Mouse (Mus musculus) hindbrain, embryonic 14.5 days (tissue): ENCODE measurements around the gene Atrip. TPM values are rescaled to one million over a fixed set of nuclear protein-coding genes. Genes with fewer than 3 reads are reported as not detected.

Experiments
- ATAC-seq: fragments of 200-750 bp; cut with Nextera tagmentation; 2 replicates; pipeline ENCODE4 v1.8.0; 2017; ENCODE audit warnings: moderate number of reproducible peaks, mild to moderate bottlenecking, moderate TSS enrichment, moderate library complexity; ENCODE audit not compliant: low FRiP score
- DNase-seq: peaks from one replicate; pipeline ENCODE4 v3.0.0-alpha.2; 2015; ENCODE audit warnings: low spot score
- H3K27ac ChIP-seq: fragments of 300-500 bp; sonication (generic); 2 replicates; pipeline ENCODE4 v1.5.1; 2014; ENCODE audit warnings: mild to moderate bottlenecking, moderate library complexity
- H3K27me3 ChIP-seq: fragments of 300-500 bp; sonication (generic); 2 replicates; pipeline ENCODE4 v1.6.1; 2014; ENCODE audit warnings: mild to moderate bottlenecking, low read length, mixed read lengths; ENCODE audit not compliant: control insufficient read depth, insufficient read depth
- H3K36me3 ChIP-seq: fragments of 300-500 bp; sonication (generic); replicated peaks from 2 replicates; pipeline ENCODE4 v1.6.1; 2014; ENCODE audit not compliant: control insufficient read depth, insufficient read depth
- H3K4me1 ChIP-seq: fragments of 300-500 bp; sonication (generic); replicated peaks from 2 replicates; pipeline ENCODE4 v1.6.1; 2014; ENCODE audit warnings: antibody characterized with exemption, low read length, mixed read lengths; ENCODE audit not compliant: control insufficient read depth, insufficient read depth
- H3K4me2 ChIP-seq: fragments of 300-500 bp; sonication (generic); replicated peaks from 2 replicates; pipeline ENCODE4 v1.6.1; 2014; ENCODE audit warnings: mild to moderate bottlenecking, moderate library complexity
- H3K4me3 ChIP-seq: fragments of 300-500 bp; sonication (generic); replicated peaks from 2 replicates; pipeline ENCODE4 v1.5.1; 2014; ENCODE audit warnings: mild to moderate bottlenecking, low read length
- H3K9ac ChIP-seq: fragments of 300-500 bp; sonication (generic); 2 replicates; pipeline ENCODE4 v1.6.1; 2014
- H3K9me3 ChIP-seq: fragments of 300-500 bp; sonication (generic); 2 replicates; pipeline ENCODE4 v1.6.1; 2016; ENCODE audit warnings: low read length; ENCODE audit not compliant: control insufficient read depth
- WGBS: fragments of 180-500 bp; shearing (Covaris S2); extraction: QIAGEN DNeasy Blood & Tissue Kit; methylation state at CpG from one replicate; pipeline ENCODE4 v1.1.7; 2014; 5-methylcytosine and 5-hydroxymethylcytosine counted together
- polyA plus RNA-seq: library from polyadenylated mRNA; unstranded; fragments of >200 nt; fragmentation: Nextera tagmentation; extraction: Ambion mirVana; gene quantifications from 2 replicates; pipeline ENCODE4 v1.2.1, GENCODE M21; 2014

Atrip gene
- polyA plus RNA-seq, 1 experiment from 2014 or later = 29.8 TPM

GRCm38 (mm10) chr9:109038086-109038895 lies 35.6 kb downstream of the Atrip start, which contains the start of gene Shisa5:
TSS of gene Shisa5 (plus strand) at chr9:109038565.
- Histone ChIP-seq H3K27me3 (no peaks in the 10 kb centered on the region), H3K4me2 (peak within 1 kb of the TSS; percentile 89), H3K9me3 (no peaks in the 10 kb centered on the region), H3K36me3 (no peaks in the 10 kb centered on the region), H3K9ac (peak within 1 kb of the TSS; percentile 69), H3K4me3 (peak within 1 kb of the TSS; percentile 58), H3K4me1 (peaks cover 9% of the 10 kb centered on the region; the same call in 1 of the 2 replicates), H3K27ac (no peak within 1 kb of the TSS)
- DNase-seq (peak; percentile 45), ATAC-seq (peak; percentile 74)
- WGBS = under 1% methylated on average over 40 of the region's 40 CpGs

DNA sequence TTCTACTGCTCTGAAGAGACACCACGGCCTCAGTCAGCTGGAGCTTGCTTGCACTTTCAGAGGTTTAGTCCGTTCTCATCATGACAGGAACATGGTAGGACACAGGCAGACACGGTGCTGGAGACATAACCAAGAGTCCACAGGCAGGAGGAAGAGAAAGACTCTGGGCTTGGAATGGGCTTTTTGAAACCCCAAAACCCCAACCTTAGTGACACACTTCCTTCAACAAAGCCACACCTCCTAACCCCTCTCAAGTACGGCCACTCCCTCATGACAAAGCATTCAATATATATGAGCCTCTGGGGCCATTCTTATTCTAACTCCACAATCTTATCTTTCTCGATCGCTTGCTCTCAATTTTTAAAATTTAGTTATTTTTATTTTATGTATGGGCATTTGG lies 41.5 kb downstream of the Atrip start:
- no peaks in the 10 kb centered on the region for H3K4me1 ChIP-seq
- H3K9me3 ChIP-seq = no peaks in the 10 kb centered on the region
- no peak for ATAC-seq
- 86% methylated on average over 6 of the region's 6 CpGs for WGBS
- H3K9ac ChIP-seq = no peak overlapping the region
- H3K27me3 ChIP-seq = no peaks in the 10 kb centered on the region
- no peak overlapping the region for H3K4me3 ChIP-seq
- H3K27ac ChIP-seq = no peak overlapping the region
- no peak overlapping the region for H3K4me2 ChIP-seq
- no peak for DNase-seq
- peaks cover 13% of the 10 kb centered on the region for H3K36me3 ChIP-seq

- Histone ChIP-seq H3K27me3 (no peaks in the 10 kb centered on the region), H3K4me1 (no peaks in the 10 kb centered on the region), H3K36me3 (peaks cover 18% of the 10 kb centered on the region), H3K4me2 (no peak overlapping the region), H3K4me3 (no peak overlapping the region), H3K9me3 (no peaks in the 10 kb centered on the region), H3K27ac (no peak overlapping the region), H3K9ac (no peak overlapping the region)
- WGBS = 89% methylated on average over 8 of the region's 8 CpGs
- DNase-seq = no peak
- no peak for ATAC-seq
These were observed 42.2 kb downstream of the Atrip start for GRCm38 (mm10) chr9:109031686-109032085.

DNA sequence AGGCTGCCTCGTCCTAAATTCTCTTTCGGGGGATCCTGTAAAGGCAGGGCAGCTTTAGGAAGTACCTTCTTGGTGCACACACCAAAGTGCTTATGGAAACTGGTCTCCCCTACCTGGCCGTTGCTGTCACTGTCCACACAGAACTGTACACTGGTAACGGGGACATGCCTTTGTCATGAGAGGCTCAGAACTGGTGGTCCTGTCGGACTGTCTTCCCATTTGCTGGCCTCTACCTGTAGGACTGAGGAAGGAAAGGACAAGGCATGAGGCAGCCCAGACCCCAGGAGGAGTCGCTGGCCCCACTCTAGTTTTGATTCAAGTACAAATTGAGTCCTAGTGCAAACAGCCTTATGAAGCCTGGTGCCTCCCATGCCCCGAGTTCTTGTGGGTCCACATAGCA lies 42.9 kb downstream of the Atrip start:
- Histone ChIP-seq H3K27me3 (no peaks in the 10 kb centered on the region), H3K4me2 (no peak overlapping the region), H3K4me3 (no peak overlapping the region), H3K9me3 (no peaks in the 10 kb centered on the region), H3K4me1 (no peaks in the 10 kb centered on the region), H3K36me3 (peaks cover 25% of the 10 kb centered on the region), H3K9ac (no peak overlapping the region), H3K27ac (no peak overlapping the region)
- WGBS = 91% methylated on average over 7 of the region's 7 CpGs
- DNase-seq (no peak), ATAC-seq (no peak)

DNA sequence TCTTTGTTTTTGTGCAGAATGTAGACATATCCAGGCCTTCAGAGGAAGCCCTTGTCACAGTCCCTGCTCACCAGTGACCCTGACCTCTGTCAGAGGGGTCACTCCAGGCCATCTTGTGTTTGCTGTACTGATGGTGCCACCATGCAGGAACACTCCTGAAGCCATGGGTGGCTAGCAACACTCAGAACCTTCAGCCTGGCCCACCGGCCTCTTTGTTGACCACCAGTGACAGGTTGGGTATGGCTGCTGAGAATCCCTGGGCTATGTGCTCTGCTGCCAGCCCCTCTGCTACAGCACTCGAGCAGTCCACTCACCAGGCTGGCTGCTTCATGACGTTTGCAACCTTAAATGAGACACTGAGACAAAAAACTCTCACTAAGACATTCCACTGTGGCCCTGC lies 43.6 kb downstream of the Atrip start:
- H3K9me3 ChIP-seq = no peaks in the 10 kb centered on the region
- H3K27me3 ChIP-seq = no peaks in the 10 kb centered on the region
- WGBS = 77% methylated on average over 3 of the region's 3 CpGs

GRCm38 (mm10) chr9:109028919-109029318 lies 45.0 kb downstream of the Atrip start:
- no peak overlapping the region for H3K27ac ChIP-seq
- no peak overlapping the region for H3K4me2 ChIP-seq
- ATAC-seq (no peak), DNase-seq (no peak)
- H3K9me3 ChIP-seq = no peaks in the 10 kb centered on the region
- H3K4me3 ChIP-seq = no peak overlapping the region
- H3K27me3 ChIP-seq = no peaks in the 10 kb centered on the region
- H3K4me1 ChIP-seq = no peaks in the 10 kb centered on the region
- no peak overlapping the region for H3K9ac ChIP-seq
- H3K36me3 ChIP-seq = peaks cover 42% of the 10 kb centered on the region
- whole genome bisulfite sequencing = 73% methylated on average over 5 of the region's 5 CpGs

More for the DNA sequence above, 43.6 kb downstream of the Atrip start:
- Histone ChIP-seq H3K4me3 (no peak overlapping the region), H3K4me1 (no peaks in the 10 kb centered on the region), H3K9ac (no peak overlapping the region), H3K4me2 (no peak overlapping the region), H3K27ac (no peak overlapping the region), H3K36me3 (peaks cover 32% of the 10 kb centered on the region)
- DNase-seq (no peak), ATAC-seq (no peak)

- no peak overlapping the region for H3K4me2 ChIP-seq
- ATAC-seq = no peak
- WGBS = 84% methylated on average over 3 of the region's 3 CpGs
These were observed 45.5 kb downstream of the Atrip start for GRCm38 (mm10) chr9:109028421-109028820.

DNA sequence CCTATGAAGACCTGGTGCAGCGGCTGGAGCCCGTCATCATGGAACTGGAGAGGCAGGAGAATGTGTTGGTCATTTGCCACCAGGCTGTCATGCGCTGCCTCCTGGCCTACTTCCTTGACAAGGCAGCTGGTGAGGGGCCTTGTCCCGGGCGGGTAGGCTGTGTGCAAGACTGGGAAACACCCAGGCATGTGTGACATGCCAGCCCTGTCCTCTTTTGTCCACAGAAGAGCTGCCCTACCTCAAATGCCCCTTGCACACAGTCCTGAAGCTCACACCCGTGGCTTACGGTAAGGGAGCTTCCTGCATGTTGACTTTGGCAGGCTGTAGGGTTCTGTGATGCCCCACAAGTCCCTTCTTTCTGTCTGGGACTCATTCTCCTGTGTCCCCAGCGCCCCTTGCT lies 46.4 kb downstream of the Atrip start:
- ATAC-seq (no peak), DNase-seq (no peak)
- Histone ChIP-seq H3K27me3 (no peaks in the 10 kb centered on the region), H3K4me3 (no peak overlapping the region), H3K9me3 (no peaks in the 10 kb centered on the region), H3K27ac (no peak overlapping the region), H3K4me1 (no peaks in the 10 kb centered on the region), H3K36me3 (peaks cover 42% of the 10 kb centered on the region), H3K4me2 (no peak overlapping the region), H3K9ac (no peak overlapping the region)
- WGBS = 90% methylated on average over 8 of the region's 8 CpGs

More at GRCm38 (mm10) chr9:109028421-109028820, 45.5 kb downstream of the Atrip start:
- DNase-seq = no peak
- no peak overlapping the region for H3K9ac ChIP-seq
- H3K4me3 ChIP-seq = no peak overlapping the region
- H3K27ac ChIP-seq = no peak overlapping the region
- peaks cover 42% of the 10 kb centered on the region for H3K36me3 ChIP-seq
- H3K4me1 ChIP-seq = no peaks in the 10 kb centered on the region
- no peaks in the 10 kb centered on the region for H3K27me3 ChIP-seq
- H3K9me3 ChIP-seq = no peaks in the 10 kb centered on the region

- no peak overlapping the region for H3K27ac ChIP-seq
- no peaks in the 10 kb centered on the region for H3K4me1 ChIP-seq
- no peak overlapping the region for H3K4me2 ChIP-seq
- no peaks in the 10 kb centered on the region for H3K27me3 ChIP-seq
- no peaks in the 10 kb centered on the region for H3K9me3 ChIP-seq
- H3K9ac ChIP-seq = no peak overlapping the region
- H3K4me3 ChIP-seq = no peak overlapping the region
- ATAC-seq = no peak
- WGBS = 92% methylated on average over 17 of the region's 17 CpGs
- no peak for DNase-seq
- H3K36me3 ChIP-seq = peaks cover 32% of the 10 kb centered on the region; the same call in 1 of the 2 replicates
These were observed 50.8 kb downstream of the Atrip start for GRCm38 (mm10) chr9:109022866-109023685.
